Mouse (Mus musculus) thymus, adult 2 months (tissue): ENCODE results near the gene Mafg. TPM values are rescaled to one million over a fixed set of nuclear protein-coding genes. Genes with fewer than 3 reads are reported as not detected.

Source experiments
- DNase-seq: peaks from one replicate; pipeline ENCODE4 v3.0.0; 2021
- H3K27ac ChIP-seq: fragments of 200-500 bp; 2 replicates; pipeline ENCODE4 v1.5.1; 2012; ENCODE audit warnings: low read length, control low read depth; ENCODE audit not compliant: control insufficient read depth, insufficient read depth
- H3K27me3 ChIP-seq: fragments of 200-500 bp; 2 replicates; pipeline ENCODE4 v1.6.1; 2012; ENCODE audit warnings: mild to moderate bottlenecking, low read length, moderate library complexity, mixed read lengths; ENCODE audit not compliant: control insufficient read depth, insufficient read depth
- H3K36me3 ChIP-seq: fragments of 200-500 bp; 2 replicates; pipeline ENCODE4 v1.6.1; 2012; ENCODE audit warnings: mild to moderate bottlenecking, low read length, moderate library complexity; ENCODE audit not compliant: control insufficient read depth, insufficient read depth
- H3K4me1 ChIP-seq: fragments of 200-500 bp; replicated peaks from 2 replicates; pipeline ENCODE4 v1.6.1; 2012; ENCODE audit warnings: low read length; ENCODE audit not compliant: control insufficient read depth, insufficient read depth
- H3K4me3 ChIP-seq: fragments of 200-500 bp; 2 replicates; pipeline ENCODE4 v1.5.1; 2012; ENCODE audit warnings: mild to moderate bottlenecking, low read length, control low read depth, moderate library complexity; ENCODE audit not compliant: control insufficient read depth, insufficient read depth
- CTCF ChIP-seq: fragments of 200-500 bp; IDR thresholded peaks from 2 replicates; pipeline ENCODE4 v1.5.1; 2012; ENCODE audit warnings: mild to moderate bottlenecking, control low read depth, low read length, moderate library complexity, borderline replicate concordance; ENCODE audit not compliant: control insufficient read depth, poor library complexity, insufficient read depth; ENCODE audit errors: extremely low read depth
- POLR2A ChIP-seq: fragments of 200-500 bp; IDR thresholded peaks from 2 replicates; pipeline ENCODE4 v1.6.1; 2012; ENCODE audit warnings: mild to moderate bottlenecking, low read length, control low read depth, moderate library complexity; ENCODE audit not compliant: control insufficient read depth, poor library complexity, insufficient read depth; ENCODE audit errors: extremely low read depth
- WGBS: fragments of 180-500 bp; shearing (Covaris S2); methylation state at CpG from one replicate; pipeline ENCODE4 v1.1.7; 2018; 5-methylcytosine and 5-hydroxymethylcytosine counted together
- polyA plus RNA-seq: library from polyadenylated mRNA; depleted of rRNA; stranded (reverse); fragments of >200 nt; gene quantifications from 2 replicates; pipeline ENCODE4 v1.2.3, GENCODE M21; 2012

Mafg gene
- polyA plus RNA-seq, 1 experiment: 35.5 TPM

GRCm38 (mm10) chr11:120634810-120635209 lies 1.4 kb upstream of the Mafg start:
- Histone ChIP-seq H3K27ac (no peak overlapping the region), H3K27me3 (no peaks in the 10 kb centered on the region), H3K4me3 (no peak overlapping the region), H3K4me1 (peaks cover 35% of the 10 kb centered on the region), H3K36me3 (no peaks in the 10 kb centered on the region)
- WGBS: 90% methylated on average over 5 of the region's 5 CpGs
- TF ChIP-seq CTCF (no peak), POLR2A (no peak)
- DNase-seq: no peak

GRCm38 (mm10) chr11:120632559-120633519 lies 561 bp downstream of the Mafg start:
- Histone ChIP-seq H3K27ac (no peak overlapping the region), H3K4me3 (peak overlapping the region; percentile 84), H3K4me1 (peaks cover 49% of the 10 kb centered on the region), H3K36me3 (no peaks in the 10 kb centered on the region), H3K27me3 (no peaks in the 10 kb centered on the region)
- TF ChIP-seq CTCF: no peak
- no peak for TF ChIP-seq POLR2A
- DNase-seq: peak; percentile 49
- under 1% methylated on average over 116 of the region's 116 CpGs for WGBS

GRCm38 (mm10) chr11:120631726-120632448 lies 1.5 kb downstream of the Mafg start:
- Histone ChIP-seq H3K27ac (peak overlapping the region; percentile 19), H3K27me3 (no peaks in the 10 kb centered on the region), H3K36me3 (no peaks in the 10 kb centered on the region), H3K4me3 (peak overlapping the region; percentile 84; the same call in 1 of the 2 replicates), H3K4me1 (peaks cover 58% of the 10 kb centered on the region)
- WGBS: 45% methylated on average over 4 of the region's 4 CpGs
- DNase-seq: no peak
- no peak for TF ChIP-seq POLR2A

GRCm38 (mm10) chr11:120630881-120631725 lies 2.3 kb downstream of the Mafg start:
- WGBS: 4% methylated on average over 7 of the region's 7 CpGs
- no peak for DNase-seq
- Histone ChIP-seq H3K4me1 (peaks cover 64% of the 10 kb centered on the region), H3K4me3 (no peak overlapping the region), H3K36me3 (no peaks in the 10 kb centered on the region), H3K27me3 (no peaks in the 10 kb centered on the region), H3K27ac (peak overlapping the region; percentile 19)
- TF ChIP-seq POLR2A (no peak), CTCF (no peak)

- Histone ChIP-seq H3K27me3 (no peaks in the 10 kb centered on the region), H3K4me3 (no peak overlapping the region), H3K27ac (peak overlapping the region; percentile 13), H3K36me3 (no peaks in the 10 kb centered on the region), H3K4me1 (peaks cover 69% of the 10 kb centered on the region)
- DNase-seq: no peak
- 28% methylated on average over 5 of the region's 5 CpGs for WGBS
- TF ChIP-seq CTCF: no peak
- TF ChIP-seq POLR2A: no peak
These were observed 3.0 kb downstream of the Mafg start for GRCm38 (mm10) chr11:120630401-120630871.

GRCm38 (mm10) chr11:120629911-120630310 lies 3.5 kb downstream of the Mafg start:
- no peak for DNase-seq
- Histone ChIP-seq H3K4me1 (peaks cover 74% of the 10 kb centered on the region), H3K27ac (peak overlapping the region; percentile 13), H3K4me3 (peak overlapping the region; percentile 29; the same call in 1 of the 2 replicates), H3K27me3 (no peaks in the 10 kb centered on the region), H3K36me3 (no peaks in the 10 kb centered on the region)
- no peak for TF ChIP-seq CTCF
- TF ChIP-seq POLR2A: no peak
- 10% methylated on average over 7 of the region's 7 CpGs for WGBS
